Mouse (Mus musculus) embryo, embryonic 11.5 days (tissue): ENCODE measurements around the gene Gm20425.

Experiments
- DNase-seq: peaks from one replicate; pipeline ENCODE4 v3.0.0-alpha.2; 2012; ENCODE audit warnings: low read depth, low spot score

Gene Gm20425

GRCm38 (mm10) chr9:103230151-103230951, at the start of gene Gm20425, which contains the start of gene Trf:
Gene Gm20425, minus strand, starts transcription at chr9:103230307.
Gene Trf, minus strand, starts transcription at chr9:103230444.
- no peak for DNase-seq

GRCm38 (mm10) chr9:103276876-103277275, 46.8 kb upstream of the Gm20425 start:
- no peak for DNase-seq

GRCm38 (mm10) chr9:103275676-103276075, 45.6 kb upstream of the Gm20425 start:
- no peak for DNase-seq

- no peak for DNase-seq
These were observed 44.7 kb upstream of the Gm20425 start for GRCm38 (mm10) chr9:103274819-103275218.

GRCm38 (mm10) chr9:103271104-103271503, 41.0 kb upstream of the Gm20425 start:
- DNase-seq: no peak

- no peak for DNase-seq
These were observed 35.7 kb upstream of the Gm20425 start for GRCm38 (mm10) chr9:103265778-103266177.

GRCm38 (mm10) chr9:103252906-103253305, 22.8 kb upstream of the Gm20425 start:
- DNase-seq: no peak

GRCm38 (mm10) chr9:103248618-103249017, 18.5 kb upstream of the Gm20425 start:
- DNase-seq: no peak

GRCm38 (mm10) chr9:103246526-103247168, 16.5 kb upstream of the Gm20425 start:
- no peak for DNase-seq

- DNase-seq: no peak
These were observed 13.5 kb upstream of the Gm20425 start for GRCm38 (mm10) chr9:103243640-103244039.

- no peak for DNase-seq
These were observed 11.1 kb upstream of the Gm20425 start for GRCm38 (mm10) chr9:103241206-103241605.

- no peak for DNase-seq
These were observed 9.4 kb upstream of the Gm20425 start for GRCm38 (mm10) chr9:103239471-103239870.

GRCm38 (mm10) chr9:103234565-103235165, 4.6 kb upstream of the Gm20425 start:
- no peak for DNase-seq

- DNase-seq: no peak
These were observed 4.0 kb upstream of the Gm20425 start for GRCm38 (mm10) chr9:103234059-103234458.

- DNase-seq: no peak
These were observed 2.9 kb upstream of the Gm20425 start for GRCm38 (mm10) chr9:103233006-103233395.

GRCm38 (mm10) chr9:103232232-103233005, 2.3 kb upstream of the Gm20425 start:
- DNase-seq: no peak

- no peak for DNase-seq
These were observed 855 bp downstream of the Gm20425 start for GRCm38 (mm10) chr9:103229037-103229867.

- no peak for DNase-seq
These were observed 1.6 kb downstream of the Gm20425 start for GRCm38 (mm10) chr9:103228370-103229003.

- DNase-seq: no peak
These were observed 2.3 kb downstream of the Gm20425 start for GRCm38 (mm10) chr9:103227760-103228159.

- DNase-seq: no peak
These were observed 3.3 kb downstream of the Gm20425 start for GRCm38 (mm10) chr9:103226806-103227205.
